Mouse (Mus musculus) thymus, postnatal 0 days (tissue): ENCODE results near the gene Fbxl17. TPM values are rescaled to one million over a fixed set of nuclear protein-coding genes. Genes with fewer than 3 reads are reported as not detected.

ENCODE experiments used
- DNase-seq: peaks from one replicate; pipeline ENCODE4 v3.0.0-alpha.2; 2015; ENCODE audit warnings: low spot score
- polyA plus RNA-seq: library from polyadenylated mRNA; unstranded; fragments of >200 nt; fragmentation: Nextera tagmentation; extraction: Ambion mirVana; gene quantifications from 2 replicates; pipeline ENCODE4 v1.2.1, GENCODE M21; 2015

Fbxl17 gene
- polyA plus RNA-seq = 5.7 and 5.8 TPM in 2 replicates

DNA sequence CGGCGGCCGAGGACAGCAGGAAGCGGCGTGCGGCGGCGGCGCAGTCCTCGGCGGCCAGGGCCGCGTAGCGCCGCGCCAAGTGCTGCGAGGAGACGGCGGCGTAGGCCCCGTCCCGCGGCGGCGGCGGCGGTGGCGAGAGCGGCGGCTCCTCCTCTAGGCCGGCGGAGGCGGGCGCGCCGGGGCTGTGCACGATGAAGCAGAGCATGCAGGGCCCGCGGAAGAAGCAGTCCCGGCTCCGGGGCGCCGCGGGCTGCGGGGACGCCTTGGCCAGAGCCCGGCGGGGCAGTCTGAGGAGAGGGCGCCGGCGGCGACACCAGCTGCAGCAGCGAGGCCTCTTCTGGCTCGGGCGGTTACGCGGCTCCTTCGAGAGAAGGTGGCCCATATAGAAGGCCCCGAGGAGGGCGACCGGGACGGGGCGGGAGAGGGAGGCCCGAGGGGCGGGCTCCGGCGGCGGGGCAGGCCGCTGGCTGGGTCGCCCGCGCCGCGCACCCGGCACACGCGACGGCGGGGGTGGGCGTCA is at the start of gene Fbxl17:
Fbxl17 (minus strand) TSS at position 382 of the 520 bp plus-strand sequence.
- DNase-seq = peak; percentile 66

DNA sequence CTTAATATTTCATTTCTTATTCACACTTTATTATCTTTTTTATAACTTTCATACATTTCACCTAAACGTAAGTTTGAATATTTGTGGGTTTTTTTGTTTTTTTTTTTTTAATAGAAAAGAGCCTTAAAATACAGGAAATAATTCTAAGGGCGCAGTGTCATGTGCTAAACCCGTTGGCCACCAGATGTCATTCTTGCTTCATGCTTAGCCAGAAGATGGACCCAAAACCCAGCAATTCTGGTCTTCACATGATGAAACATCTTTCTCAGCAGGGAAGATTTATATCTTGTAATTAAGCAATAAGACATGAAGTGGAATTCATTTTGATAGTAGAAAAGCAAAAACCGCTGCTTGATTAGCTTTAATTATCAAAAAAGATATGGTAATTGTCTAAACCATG is 47.6 kb upstream of the Fbxl17 start:
- no peak for DNase-seq

DNA sequence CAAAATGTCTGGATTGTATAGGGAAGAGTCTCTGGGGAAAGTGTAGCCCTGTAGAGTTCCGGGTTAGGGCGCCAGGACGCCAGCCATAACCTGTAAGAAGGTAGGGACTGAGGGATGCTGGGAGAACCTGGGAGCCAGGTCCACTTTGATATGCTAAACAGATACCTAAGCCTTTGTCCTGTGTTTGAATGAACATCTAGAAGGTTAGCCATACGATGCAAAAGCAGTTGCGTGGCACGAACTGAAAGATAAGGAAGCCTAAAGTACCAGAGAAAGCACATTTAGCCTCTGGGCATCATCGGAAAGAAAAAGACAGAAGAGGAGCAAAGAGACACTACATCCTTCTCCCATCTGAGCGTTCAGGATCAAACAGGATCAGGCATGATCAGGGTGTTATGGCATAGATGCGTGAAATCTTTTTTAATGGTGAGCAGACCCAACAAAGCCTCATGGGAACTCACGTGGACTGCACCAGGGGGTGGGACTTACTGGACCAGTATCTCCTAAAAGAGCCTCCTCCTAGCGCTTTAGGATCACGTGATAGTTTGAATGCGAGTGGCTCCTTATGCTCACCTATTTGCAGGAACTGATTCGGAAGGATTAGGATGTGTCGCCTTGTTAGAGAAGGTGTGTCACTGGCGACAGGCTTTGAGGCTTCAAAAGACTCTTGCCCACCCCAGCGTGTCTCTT is 34.9 kb upstream of the Fbxl17 start:
- no peak for DNase-seq

DNA sequence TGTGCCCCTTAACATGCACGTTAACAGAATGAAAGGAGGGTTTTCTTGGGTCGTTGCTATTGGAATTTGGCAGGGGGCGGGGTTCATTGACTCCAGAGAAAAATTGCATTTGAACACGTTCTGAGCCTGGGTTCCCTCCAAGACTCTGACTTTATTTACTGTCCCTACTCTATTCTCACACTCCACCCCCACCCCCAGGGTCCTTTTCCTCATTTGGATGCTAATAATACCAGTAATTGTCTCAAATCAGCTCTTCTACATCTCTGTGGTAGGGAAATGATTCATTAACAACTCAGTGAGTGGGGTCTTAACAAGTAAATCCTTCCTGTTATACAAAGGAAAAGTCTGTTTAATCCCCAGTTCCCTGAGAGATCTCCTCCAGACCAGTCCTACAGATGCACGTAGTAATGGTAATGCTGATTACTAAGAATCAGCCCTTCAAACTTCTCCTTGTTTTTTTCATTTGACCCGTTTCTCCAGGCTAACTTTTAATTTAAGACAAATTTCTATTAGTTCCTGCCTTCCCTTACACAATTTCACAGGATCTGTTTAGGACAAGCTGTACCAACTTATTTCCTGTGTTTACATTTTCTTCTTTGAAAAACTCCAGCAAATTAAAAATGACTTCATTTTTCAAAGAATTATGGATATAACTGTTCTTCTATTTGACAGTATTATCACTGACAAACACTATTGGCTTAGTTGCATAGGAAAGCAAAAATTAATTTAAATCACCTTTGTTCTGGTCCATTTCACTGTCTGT is 33.4 kb upstream of the Fbxl17 start:
- no peak for DNase-seq

DNA sequence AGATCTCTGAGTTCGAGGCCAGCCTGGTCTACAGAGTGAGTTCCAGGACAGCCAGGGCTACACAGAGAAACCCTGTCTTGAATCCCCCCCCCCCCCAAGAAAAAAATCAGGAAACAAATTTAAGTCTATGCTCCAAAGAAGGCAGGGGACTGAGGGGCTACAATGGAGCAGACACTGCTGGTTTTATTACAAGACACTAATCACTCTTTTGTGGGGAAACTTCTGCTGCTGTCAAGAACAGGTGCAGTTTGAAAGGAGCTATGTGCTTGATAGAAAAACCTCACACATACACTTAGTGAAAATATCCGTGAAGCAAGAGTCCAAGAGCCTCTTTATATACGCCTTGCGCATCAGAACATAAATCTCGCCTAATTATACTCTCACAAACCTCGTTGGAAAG is 29.7 kb upstream of the Fbxl17 start:
- no peak for DNase-seq

DNA sequence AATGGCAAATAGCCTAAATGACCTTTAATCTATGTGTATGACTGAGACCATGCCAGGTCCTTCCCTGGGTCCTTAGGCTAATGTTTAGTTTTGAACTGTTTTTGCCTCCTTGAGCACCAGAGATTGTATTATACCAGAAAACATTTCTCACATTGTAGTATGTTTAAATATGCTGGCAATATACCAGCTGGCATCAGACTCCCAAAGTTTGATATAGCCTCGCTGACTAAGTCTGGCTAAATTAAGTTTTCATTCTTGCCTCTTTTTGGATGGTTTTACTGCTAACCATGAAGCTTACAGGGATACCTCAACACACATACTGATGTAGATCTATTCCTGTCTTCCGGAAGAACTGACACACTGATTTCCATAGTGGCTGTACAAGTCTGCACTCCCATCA is 20.9 kb upstream of the Fbxl17 start:
- no peak for DNase-seq

DNA sequence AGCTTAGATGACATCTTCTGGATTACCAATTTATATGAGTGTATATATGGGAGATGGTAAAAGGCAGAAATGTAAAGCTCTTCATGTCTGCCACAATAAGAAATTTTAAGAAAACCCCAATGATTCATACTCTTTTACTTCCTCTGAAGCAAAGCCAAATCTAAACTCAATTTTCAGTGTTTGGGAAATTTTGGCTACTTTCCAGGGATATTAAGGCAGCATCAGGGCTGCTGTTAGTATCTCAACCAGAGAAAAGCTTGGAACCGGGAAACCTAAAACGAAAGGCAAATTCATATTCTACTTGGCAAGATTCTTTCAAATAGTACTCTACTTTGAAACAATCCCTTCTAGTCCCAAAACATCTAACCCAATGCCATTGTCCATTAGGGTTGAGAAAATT is 10.6 kb upstream of the Fbxl17 start:
- no peak for DNase-seq

DNA sequence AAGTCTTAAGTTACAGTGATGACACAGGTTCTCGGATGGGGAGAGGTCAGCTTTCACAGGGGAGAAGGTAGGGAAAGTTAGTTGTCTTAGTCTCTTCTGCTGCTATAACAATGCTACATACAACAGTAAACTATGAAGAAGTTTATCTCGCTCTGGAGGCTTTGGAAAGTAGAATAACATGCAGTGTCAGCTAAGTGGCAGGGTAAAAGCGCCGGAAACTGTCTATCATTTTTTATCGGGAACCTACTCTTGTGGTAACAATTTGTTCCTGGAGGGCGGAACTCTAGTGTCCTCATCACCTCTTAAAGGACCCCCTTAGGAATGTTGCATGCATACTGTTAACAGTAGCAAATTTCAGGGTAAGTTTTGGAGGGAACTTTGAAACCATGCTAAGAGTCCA is 1.3 kb upstream of the Fbxl17 start:
- DNase-seq = no peak

DNA sequence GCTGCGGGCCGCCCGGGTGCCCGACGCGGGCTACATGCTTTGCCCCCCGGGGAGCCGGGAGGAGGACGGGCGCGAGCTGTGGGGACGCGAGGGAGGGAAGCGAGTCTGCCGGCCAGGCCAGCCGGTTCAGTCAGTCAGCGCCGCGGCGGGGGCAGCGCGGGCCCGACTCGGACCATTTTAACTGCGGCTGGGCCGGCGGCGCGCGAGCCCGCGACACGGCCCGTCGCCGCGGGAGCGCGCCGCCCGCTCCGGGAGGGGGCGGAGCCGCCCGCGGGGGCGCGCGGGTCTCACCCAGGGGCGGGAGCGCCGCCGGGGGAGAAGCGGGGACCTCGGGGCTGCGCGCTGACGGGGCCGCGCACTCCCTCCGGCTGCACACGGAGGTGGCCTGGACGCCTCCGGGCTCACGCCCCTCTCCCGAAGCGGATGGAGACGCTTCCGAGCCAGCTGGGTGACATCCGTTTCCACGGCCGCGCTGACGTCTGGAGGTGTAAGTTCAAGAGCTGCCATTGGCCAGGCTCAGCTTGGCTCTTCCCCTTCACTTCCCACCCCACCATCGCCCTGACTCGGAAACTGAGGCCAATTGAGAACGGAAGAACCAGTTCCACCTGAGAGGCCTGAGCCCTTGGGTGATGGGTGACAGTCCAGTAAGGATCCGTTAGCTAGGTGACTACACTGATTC is 478 bp upstream of the Fbxl17 start:
- peak; percentile 89 for DNase-seq

DNA sequence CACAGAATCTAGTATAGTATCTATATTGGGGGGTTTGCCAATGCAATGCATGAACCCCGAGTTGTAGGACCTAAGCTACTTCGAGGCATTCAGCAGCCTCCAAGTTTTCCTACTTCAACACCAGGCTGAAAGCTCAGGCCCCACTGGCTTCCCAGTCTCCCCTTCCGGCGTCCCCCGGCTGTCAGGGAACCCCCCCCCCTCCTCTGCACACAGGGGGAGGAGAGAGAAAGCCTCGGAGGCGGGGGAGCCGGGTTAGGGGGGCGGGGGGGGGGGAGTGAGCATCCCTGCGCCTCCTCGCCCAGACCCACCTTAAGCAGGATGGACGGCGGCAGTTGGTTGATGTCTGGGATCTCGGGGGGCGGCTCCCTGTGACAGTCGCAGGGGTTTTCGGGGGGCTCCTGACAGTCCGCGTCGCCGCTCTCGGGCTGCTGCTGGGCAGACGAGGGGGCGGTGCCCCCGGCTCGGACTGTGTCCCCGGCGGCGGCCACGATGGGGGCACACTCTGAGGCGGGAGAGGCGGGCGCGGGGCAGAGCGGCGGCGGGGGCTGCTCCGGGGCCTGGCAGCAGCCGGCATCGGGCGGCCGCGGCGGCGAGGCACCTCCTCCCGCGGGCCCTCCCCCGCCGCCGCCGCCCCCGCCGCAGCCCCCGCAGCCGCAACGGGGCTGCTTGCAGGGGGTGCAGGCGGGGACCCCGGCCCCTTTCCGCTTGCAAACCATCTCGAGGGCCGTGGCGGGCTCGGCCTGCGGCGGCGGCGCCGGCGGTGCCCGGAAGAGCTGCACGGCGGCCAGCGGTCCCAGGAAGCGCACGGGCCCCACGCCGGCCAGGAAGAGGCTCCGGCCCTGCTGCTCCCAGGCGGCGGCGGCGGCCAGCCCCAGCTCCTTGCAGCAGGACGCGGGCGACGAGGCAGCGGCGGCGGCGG is 841 bp downstream of the Fbxl17 start:
- peak; percentile 51 for DNase-seq

DNA sequence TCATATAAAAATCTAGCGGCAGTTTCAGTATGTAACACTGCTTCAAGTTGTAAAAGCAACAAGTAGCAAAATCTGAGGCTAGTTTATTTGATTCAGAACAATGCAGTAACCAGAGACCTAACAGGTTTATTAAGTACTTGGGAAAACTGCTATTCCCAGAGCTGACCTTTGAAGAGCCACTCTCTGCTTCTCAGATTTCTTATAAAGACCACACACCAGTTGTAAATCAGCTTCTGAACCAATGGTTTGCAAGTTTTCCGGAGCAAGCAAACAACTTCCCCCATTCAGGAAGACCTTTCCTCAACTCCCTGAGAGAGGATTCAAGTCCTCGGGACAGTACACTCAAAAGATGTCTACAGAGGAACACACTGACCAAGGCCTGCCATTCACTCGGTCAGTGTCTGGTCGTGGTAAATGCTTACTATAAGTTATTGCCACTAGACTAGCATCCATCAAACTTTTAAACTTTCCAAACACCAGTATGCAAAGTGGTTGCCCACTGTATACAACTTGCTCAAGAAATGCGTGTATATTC is 1.6 kb downstream of the Fbxl17 start:
- DNase-seq = no peak

DNA sequence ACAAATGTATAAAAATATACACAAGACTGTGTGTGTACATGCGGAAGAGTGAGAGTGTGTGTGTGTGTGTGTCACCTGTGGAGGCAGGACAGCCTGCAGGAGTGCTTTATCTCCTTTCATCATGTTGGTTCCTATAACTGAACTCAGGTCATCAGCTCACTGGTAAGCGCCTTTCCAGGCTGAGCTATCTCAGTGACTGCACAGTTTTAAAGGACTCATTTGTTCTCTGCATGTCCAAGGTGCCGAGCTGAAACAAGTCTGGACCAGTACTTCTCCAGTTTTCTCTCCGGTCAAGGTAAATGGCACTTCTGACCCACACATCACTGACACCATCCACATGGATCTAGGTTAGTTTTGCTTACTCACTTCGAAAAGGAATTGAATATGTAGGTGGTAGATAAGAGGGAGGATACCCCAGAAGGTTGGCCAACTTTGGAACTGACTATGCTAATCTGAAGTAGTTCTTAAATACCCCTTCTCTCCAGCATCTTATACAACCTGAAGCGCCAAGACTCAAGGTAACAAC is 2.5 kb downstream of the Fbxl17 start:
- DNase-seq = no peak

DNA sequence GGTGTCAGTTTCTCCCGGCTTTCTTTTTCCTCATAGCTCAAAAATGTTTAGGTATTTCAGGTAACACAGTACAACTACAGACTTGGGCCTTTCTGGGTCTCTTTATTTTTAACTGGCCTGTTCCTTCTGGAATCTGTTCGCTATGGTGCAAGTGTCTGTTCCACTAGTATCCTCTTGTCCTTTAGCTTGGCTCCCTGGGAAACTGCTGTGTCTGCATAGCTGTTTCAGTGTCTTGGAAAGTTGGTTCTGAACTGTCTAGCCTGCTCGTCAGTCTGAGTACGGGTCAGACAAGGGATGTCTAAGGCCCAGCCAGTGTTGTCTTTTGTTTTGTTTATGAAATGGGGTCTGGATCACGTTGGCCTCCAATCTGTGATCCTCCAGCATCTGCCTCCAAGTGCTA is 3.7 kb downstream of the Fbxl17 start:
- no peak for DNase-seq

DNA sequence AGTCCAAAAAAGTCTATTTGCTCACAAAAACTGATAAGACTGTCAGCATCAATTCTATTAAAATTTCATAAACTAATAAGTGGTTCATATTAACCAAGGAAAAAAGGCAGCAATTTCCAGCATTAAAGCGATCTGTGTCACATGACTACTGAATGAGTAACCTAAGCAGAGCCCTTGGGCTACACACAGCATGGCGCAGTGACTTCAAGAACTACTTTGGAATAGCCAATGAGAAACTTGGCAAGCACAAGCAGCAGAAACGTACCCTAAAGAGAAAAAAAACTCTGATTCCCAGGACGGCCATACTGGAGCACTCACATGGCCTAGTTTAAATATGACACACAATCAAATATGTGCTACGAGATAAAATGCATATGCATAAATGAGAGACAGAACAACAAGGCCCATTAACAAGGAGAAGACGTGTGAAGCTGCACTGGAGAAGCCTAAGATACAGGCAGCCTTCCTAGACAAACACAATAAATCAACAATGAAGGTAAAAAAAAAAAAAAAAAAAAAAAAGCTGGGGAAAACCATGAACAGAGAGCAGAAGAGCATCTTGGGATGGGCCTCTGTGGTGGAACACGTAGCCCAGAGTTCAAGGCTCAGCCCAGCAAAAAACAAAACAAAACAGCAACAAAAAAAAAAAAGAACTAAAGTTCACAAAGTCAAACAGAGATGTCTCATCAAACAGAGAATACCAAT is 5.8 kb downstream of the Fbxl17 start:
- DNase-seq = no peak

DNA sequence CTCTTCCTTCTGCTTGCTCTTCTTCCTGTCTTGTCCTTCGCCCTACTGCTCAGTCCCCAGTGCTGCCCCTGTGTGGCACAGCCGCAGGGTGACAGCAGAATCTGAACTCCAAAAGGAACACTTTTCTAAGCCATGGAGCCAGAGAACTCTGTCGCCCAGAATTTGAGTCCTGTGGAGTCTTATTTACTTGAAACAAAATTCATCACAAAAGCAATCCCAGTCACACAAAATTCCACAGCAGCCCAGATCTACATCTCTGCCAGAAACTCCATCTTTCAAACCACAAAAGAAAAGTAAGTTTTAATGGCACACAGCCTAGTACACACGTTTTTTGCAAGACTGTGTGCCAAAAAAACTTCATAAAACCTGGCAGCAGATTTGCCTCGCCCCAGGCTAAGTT is 6.5 kb downstream of the Fbxl17 start:
- DNase-seq = peak; percentile 42

DNA sequence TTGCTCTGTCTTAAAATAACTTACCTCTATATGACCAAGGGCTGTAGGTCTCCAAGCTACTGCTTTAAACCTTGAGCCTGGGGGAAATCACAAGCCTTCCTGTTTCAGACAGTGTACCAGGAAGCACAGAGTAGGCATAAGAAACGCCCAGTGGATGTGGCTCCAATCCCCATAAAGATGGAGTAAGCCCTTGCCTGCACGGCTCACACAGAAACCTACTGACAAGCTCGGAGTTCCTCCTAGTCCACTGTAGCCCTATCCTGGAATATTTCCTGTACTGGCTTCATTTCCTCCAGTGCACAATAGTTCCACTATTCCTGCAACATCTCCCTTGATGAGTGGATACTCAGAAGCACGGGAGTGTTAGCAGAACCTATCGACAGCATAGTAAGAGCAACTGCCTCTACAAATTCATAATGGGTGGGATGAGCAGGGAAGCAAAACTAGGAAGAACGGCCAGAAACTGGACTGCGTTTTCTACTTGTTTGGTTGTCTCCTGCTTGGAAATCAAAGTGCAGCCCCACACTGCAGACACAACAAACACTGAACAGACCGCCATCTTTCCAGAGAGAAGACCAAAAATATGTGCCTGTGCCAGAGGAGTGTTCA is 7.0 kb downstream of the Fbxl17 start:
- no peak for DNase-seq

DNA sequence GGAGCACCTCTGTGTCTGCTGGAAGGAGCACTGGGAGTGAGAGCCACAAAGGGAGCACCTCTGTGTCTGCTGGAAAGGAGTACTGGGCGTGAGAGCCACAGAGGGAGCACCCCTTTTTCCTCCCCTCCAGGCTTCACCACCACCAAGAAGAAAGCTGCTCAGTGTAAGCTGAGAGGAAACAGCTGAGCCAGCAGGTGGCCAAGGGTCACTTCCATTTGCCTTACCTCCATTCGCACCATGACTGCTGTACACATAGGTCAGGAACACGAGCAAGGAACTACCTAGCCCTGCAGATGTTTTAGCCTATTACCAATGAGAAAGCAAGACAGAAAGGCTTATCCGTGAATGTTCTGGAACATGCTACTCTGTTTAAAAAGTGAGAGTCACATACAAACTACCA is 10.3 kb downstream of the Fbxl17 start:
- no peak for DNase-seq

DNA sequence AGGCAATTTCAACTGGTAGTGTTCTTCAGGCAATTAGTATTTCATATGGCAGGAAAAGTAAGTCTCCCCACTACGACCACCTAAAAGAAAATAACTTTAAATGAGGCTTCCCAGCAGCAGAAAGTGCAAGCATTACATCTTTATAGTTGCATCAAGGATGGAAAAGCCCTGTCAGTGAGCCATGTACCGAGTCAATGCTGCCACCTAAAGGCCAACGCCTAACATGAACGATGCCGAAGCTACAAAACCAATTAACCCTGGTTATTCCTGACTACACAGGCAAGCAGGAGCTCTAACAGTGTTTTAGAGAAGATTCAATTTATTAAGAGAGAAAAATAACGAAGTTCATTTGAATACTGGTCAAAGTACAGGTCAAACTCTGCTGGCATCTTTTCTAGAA is 32.0 kb downstream of the Fbxl17 start:
- peak; percentile 64 for DNase-seq

DNA sequence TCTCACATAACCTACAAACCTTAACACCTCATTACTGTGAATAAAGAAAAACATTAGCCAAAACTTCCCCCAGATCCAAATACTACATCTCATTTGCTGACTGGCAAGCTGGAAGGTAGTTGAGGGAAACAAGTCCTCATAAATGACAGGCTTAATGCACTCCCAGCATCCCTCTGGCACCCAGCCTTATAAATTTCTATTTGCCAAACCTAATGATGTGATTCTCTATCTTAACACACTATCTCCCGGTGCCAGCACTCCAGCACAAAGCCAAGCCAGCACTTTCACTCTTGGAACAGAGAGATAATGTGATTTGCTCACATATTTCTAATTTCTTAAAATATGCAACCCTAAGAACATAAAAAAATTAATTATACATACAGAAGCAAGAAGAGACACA is 34.6 kb downstream of the Fbxl17 start:
- no peak for DNase-seq

DNA sequence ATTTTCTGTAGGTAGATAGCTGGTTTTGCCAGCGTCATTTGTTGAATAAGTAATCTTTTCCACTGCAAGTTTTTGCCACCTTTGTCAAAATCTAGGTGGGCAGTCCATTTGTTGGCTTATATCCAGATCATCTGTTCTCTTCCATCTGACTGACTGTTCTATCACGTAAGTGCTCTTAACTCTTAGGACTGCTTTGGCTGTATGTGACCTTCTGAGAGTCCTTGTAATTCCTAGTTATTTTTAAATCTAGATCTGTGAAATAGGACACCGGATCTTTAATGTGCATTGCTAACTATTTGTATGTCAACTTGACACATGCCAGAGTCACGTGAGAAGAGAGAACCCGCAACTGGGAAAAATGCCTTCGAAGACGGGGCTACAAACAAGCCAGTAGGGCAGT is 37.3 kb downstream of the Fbxl17 start:
- DNase-seq = no peak
